Mouse (Mus musculus): ENCODE measurements around the gene Fam50a.

GRCm38 (mm10) chrX:74298348-74298747 is 14.5 kb upstream of the Fam50a start:
- TF ChIP-seq CTCF (IDR thresholded peaks at IDR 0.05; ENCODE audit: low read depth) (no peak), EP300 (IDR thresholded peaks at IDR 0.05; ENCODE audit: low read depth) (no peak)

All from liver, postnatal 0 days (tissue).